Mouse (Mus musculus): Measurements from ENCODE around the gene Shf. TPM values are rescaled to one million over a fixed set of nuclear protein-coding genes. Genes with fewer than 3 reads are reported as not detected.

The Shf gene
- total and polyA plus RNA-seq, 3 experiments = 0.22 to 0.27 TPM; not detected in 1

DNA sequence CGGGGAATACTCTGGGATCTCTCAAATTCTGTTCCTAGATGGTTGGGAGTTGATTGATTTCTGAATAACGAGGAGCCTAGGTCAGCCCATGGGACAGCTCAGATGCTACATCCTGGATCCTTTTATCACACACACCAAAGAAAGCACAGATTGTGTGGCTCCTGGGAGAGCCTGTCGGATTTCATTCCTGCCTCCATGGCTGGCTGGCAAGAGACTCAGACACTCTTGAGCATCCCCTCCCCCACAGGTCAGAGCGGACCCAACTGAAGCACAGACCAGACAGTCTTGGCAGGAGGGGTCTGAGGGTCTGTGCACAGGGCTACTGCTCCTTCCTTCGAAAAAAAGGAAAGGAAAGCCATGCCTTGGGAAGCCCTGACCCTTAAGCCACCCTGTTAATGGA is 2.3 kb downstream of the Shf start:
- ATAC-seq (ENCODE audit: extremely low read depth, insufficient number of reproducible peaks, low FRiP score, poor library complexity, severe bottlenecking) (no peak), DNase-seq (ENCODE audit: low spot score) (no peak)
- no peak for TF ChIP-seq GATA2 (IDR thresholded peaks at IDR 0.05; ENCODE audit: borderline replicate concordance, low read depth, low read length)
- TF ChIP-seq CTCF (IDR thresholded peaks at IDR 0.05; ENCODE audit: low read depth, low read length) = no peak
- no peak for TF ChIP-seq TAL1 (conservative IDR thresholded peaks at IDR 0.05; ENCODE audit: low read depth, low read length)
- H3K4me3 ChIP-seq (ENCODE audit: low read depth, low read length) = no peak overlapping the region
- no peaks in the 10 kb centered on the region for H3K9me3 ChIP-seq (replicated peaks)
- H3K36me3 ChIP-seq (replicated peaks) = no peaks in the 10 kb centered on the region
- peaks cover 45% of the 10 kb centered on the region for H3K27me3 ChIP-seq (ENCODE audit: insufficient read depth, low read length)
- peaks cover 31% of the 10 kb centered on the region for H3K4me1 ChIP-seq (ENCODE audit: insufficient read depth, low read depth, low read length)

DNA sequence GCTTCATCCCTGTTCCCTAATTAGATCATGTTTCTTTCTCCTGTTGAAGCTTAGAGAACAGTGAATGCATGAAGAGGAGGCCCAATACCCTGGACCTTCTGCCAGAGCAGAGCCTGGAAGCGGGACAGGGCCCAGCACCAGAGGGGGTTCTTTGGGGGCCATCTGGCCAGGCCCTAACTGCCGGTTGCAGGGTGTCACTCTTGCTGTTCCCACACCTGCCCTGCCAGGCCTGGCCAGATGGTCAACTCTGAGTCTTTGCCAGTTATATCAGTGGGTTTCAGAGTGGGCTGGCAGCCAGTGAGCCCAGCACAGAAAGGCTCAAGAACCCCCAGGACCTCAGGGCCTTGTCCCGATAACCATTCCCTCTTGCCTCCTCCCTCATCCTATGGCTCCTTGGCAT is 2.9 kb downstream of the Shf start:
- H3K36me3 ChIP-seq (replicated peaks) = no peaks in the 10 kb centered on the region

DNA sequence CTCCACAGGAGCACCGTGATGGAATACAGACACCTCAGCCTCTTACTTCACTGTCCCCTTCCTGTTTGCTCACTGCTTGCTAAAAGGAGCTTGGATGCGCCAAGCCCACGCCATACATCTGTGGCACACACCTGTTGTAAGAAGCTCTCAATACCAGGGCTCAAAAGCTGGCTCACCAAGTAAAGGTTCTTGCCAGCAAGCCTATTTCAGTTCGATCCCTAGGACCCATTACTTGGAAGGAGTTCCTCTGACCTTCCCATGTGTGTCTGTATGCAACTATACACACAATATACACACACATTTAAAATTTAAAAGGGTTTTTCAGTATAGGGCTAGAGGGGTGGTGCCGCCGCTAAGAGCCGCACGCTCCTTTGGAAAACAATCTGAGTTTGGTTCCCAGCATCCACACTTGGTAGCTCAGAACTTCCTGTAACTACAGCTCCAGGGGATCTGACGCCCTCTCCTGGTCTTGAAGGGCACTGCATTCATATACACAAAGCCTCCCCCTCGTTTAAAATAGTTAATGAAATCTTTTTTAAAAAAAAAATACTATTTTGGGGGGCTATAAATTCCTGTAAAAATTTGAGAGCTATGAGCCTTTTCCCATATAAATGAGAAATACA is 3.6 kb downstream of the Shf start:
- H3K4me1 ChIP-seq (ENCODE audit: insufficient read depth, low read depth, low read length) = peaks cover 29% of the 10 kb centered on the region
- H3K4me3 ChIP-seq (ENCODE audit: low read depth, low read length) = no peak overlapping the region
- DNase-seq (ENCODE audit: low spot score) (no peak), ATAC-seq (ENCODE audit: extremely low read depth, insufficient number of reproducible peaks, low FRiP score, poor library complexity, severe bottlenecking) (no peak)
- H3K9me3 ChIP-seq (replicated peaks) = no peaks in the 10 kb centered on the region
- TF ChIP-seq POLR2AphosphoS5 (IDR thresholded peaks at IDR 0.05; ENCODE audit: insufficient replicate concordance, low read depth, low read length) = no peak
- TF ChIP-seq GATA2 (IDR thresholded peaks at IDR 0.05; ENCODE audit: borderline replicate concordance, low read depth, low read length) = no peak
- no peak for TF ChIP-seq TAL1 (conservative IDR thresholded peaks at IDR 0.05; ENCODE audit: low read depth, low read length)
- no peak for TF ChIP-seq CTCF (IDR thresholded peaks at IDR 0.05; ENCODE audit: low read depth, low read length)
- TF ChIP-seq GATA1 (IDR thresholded peaks at IDR 0.05; ENCODE audit: borderline replicate concordance, low read length) = no peak
- peaks cover 43% of the 10 kb centered on the region for H3K27me3 ChIP-seq (ENCODE audit: insufficient read depth, low read length)
- no peaks in the 10 kb centered on the region for H3K36me3 ChIP-seq (replicated peaks)

More for the DNA sequence above, 2.9 kb downstream of the Shf start:
- no peak for DNase-seq (ENCODE audit: low spot score)
- Histone ChIP-seq H3K9me3 (replicated peaks) (no peaks in the 10 kb centered on the region), H3K4me3 (ENCODE audit: low read depth, low read length) (no peak overlapping the region), H3K27me3 (ENCODE audit: insufficient read depth, low read length) (peaks cover 45% of the 10 kb centered on the region), H3K4me1 (ENCODE audit: insufficient read depth, low read depth, low read length) (peaks cover 31% of the 10 kb centered on the region)
- TF ChIP-seq CTCF (IDR thresholded peaks at IDR 0.05; ENCODE audit: low read depth, low read length) (no peak), GATA2 (IDR thresholded peaks at IDR 0.05; ENCODE audit: borderline replicate concordance, low read depth, low read length) (no peak), TAL1 (conservative IDR thresholded peaks at IDR 0.05; ENCODE audit: low read depth, low read length) (no peak), GATA1 (IDR thresholded peaks at IDR 0.05; ENCODE audit: borderline replicate concordance, low read length) (no peak)
- ATAC-seq (ENCODE audit: extremely low read depth, insufficient number of reproducible peaks, low FRiP score, poor library complexity, severe bottlenecking) = no peak

DNA sequence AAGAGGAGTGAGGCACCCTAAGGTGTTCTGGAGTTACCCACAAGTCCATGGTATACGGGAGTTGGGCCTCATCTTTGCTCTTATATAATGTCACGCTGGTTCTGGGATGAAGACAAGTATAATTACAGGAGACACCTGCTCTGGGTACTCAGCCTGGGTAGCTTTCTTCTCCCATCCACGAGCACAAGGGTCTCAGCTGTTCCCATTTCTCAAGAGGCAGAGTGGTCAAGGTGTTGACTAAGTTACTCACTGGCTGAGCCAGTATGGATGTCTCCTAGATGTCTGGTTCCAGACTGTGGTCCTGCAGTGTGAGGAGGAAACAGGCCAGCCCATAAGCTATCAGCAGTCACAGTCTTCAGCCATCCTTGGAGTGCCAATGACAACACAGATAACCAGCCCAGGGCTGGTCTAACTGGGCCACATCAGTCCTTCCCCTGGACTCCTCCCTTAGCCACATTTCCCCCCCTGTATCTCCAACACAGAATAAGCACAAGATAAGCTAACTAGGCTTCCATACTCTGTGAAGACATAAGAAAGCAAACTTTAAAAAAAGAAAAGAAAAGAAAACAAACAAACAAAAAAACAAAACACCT is 4.5 kb downstream of the Shf start:
- H3K36me3 ChIP-seq (replicated peaks) = no peaks in the 10 kb centered on the region
- H3K27me3 ChIP-seq (ENCODE audit: insufficient read depth, low read length) = peaks cover 40% of the 10 kb centered on the region
- no peak for TF ChIP-seq TAL1 (conservative IDR thresholded peaks at IDR 0.05; ENCODE audit: low read depth, low read length)
- no peak for TF ChIP-seq CTCF (IDR thresholded peaks at IDR 0.05; ENCODE audit: low read depth, low read length)
- TF ChIP-seq GATA1 (IDR thresholded peaks at IDR 0.05; ENCODE audit: borderline replicate concordance, low read length) = no peak
- TF ChIP-seq GATA2 (IDR thresholded peaks at IDR 0.05; ENCODE audit: borderline replicate concordance, low read depth, low read length) = no peak
- no peak for TF ChIP-seq POLR2AphosphoS5 (IDR thresholded peaks at IDR 0.05; ENCODE audit: insufficient replicate concordance, low read depth, low read length)
- ATAC-seq (ENCODE audit: extremely low read depth, insufficient number of reproducible peaks, low FRiP score, poor library complexity, severe bottlenecking) (no peak), DNase-seq (ENCODE audit: low spot score) (no peak)
- peaks cover 21% of the 10 kb centered on the region for H3K4me1 ChIP-seq (ENCODE audit: insufficient read depth, low read depth, low read length)
- no peaks in the 10 kb centered on the region for H3K9me3 ChIP-seq (replicated peaks)
- H3K4me3 ChIP-seq (ENCODE audit: low read depth, low read length) = no peak overlapping the region

DNA sequence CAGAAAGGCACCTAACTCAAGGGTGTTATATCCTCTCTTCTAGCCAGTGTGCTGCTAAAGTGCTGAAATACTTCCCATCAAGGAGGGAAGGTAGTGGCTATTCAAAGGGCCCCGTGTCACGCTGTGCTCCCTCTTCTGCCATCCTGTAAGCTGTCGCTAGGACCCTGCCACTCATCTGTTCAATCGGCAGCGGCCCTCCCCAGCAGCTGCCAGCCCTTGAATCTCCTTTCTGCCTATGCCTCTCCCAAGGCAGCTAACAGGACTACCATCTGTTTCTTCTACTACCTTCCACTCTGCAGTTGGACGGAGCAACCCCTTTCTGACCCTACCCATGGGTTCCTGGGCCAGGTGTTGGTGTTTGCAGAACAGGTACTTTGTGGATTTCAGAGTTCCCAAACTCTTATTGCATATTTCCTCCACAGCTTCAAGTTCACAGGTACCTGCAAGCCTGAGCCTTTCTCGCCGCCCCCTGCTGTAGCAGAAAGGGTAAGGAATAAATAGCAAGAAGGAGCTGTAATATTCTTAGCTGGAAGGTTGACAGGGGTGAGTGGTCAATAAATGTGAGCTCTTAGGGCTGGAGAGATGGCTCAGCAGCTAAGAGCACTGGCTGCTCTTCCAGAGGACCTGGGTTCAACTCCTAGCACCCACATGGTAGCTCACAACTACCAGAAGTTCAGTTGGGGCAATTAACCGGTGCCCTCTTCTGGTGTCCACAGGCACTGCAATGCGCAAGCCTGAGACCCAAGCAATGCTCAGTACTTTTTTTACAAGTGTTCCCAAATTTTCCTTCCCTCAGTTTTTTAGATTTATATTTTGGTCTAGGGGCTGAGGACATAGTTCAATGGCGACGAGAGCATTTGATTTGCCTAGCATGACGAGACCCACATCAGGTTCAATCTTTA is 6.1 kb downstream of the Shf start:
- H3K36me3 ChIP-seq (replicated peaks) = no peaks in the 10 kb centered on the region

More for the DNA sequence above, 6.1 kb downstream of the Shf start:
- TF ChIP-seq GATA2 (IDR thresholded peaks at IDR 0.05; ENCODE audit: borderline replicate concordance, low read depth, low read length) (no peak), CTCF (IDR thresholded peaks at IDR 0.05; ENCODE audit: low read depth, low read length) (no peak), GATA1 (IDR thresholded peaks at IDR 0.05; ENCODE audit: borderline replicate concordance, low read length) (no peak), TAL1 (conservative IDR thresholded peaks at IDR 0.05; ENCODE audit: low read depth, low read length) (no peak), POLR2AphosphoS5 (IDR thresholded peaks at IDR 0.05; ENCODE audit: insufficient replicate concordance, low read depth, low read length) (no peak)
- ATAC-seq (ENCODE audit: extremely low read depth, insufficient number of reproducible peaks, low FRiP score, poor library complexity, severe bottlenecking) (no peak), DNase-seq (ENCODE audit: low spot score) (no peak)
- no peak overlapping the region for H3K4me3 ChIP-seq (ENCODE audit: low read depth, low read length)
- H3K4me1 ChIP-seq (ENCODE audit: insufficient read depth, low read depth, low read length) = peaks cover 8% of the 10 kb centered on the region
- H3K9me3 ChIP-seq (replicated peaks) = no peaks in the 10 kb centered on the region
- peaks cover 32% of the 10 kb centered on the region for H3K27me3 ChIP-seq (ENCODE audit: insufficient read depth, low read length)
